Mouse (Mus musculus) B cell, adult 2 months (primary cell): ENCODE results near the gene B3glct.
A peak's percentile ranks its signal among the peaks of the same experiment; 100 is the strongest.

Source experiments
- DNase-seq, 2 experiments: peaks; one replicate each; pipeline ENCODE4 v3.0.0; 2022

Gene B3glct

DNA sequence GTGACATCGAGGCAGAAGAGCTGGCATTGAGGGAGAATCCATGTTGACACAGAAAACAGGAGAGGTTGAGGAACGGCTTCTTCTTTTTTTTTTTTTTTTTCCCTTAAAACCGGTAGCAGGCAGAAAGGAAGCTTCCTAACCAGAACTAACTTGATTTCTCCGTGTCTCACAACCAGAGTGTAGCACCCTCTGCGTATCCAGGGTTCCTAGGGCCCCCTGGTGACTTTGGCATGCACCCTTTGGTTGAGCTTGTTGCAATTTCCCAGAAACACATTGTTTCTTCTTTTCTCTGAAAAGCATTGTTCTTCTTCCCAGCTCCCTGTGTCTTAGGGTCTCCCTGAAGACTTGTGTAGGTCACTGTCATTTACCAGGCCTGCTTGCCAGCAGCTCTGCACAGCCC is 73.8 kb downstream of the B3glct start:
- DNase-seq: no peak

GRCm38 (mm10) chr5:149753073-149753472 is 75.0 kb downstream of the B3glct start:
- DNase-seq: no peak

GRCm38 (mm10) chr5:149767116-149767515 is 89.1 kb downstream of the B3glct start:
- no peak for DNase-seq

- no peak for DNase-seq
Measured at GRCm38 (mm10) chr5:149767651-149768301, 89.7 kb downstream of the B3glct start.

GRCm38 (mm10) chr5:149769666-149770065 is 91.6 kb downstream of the B3glct start:
- no peak for DNase-seq

DNA sequence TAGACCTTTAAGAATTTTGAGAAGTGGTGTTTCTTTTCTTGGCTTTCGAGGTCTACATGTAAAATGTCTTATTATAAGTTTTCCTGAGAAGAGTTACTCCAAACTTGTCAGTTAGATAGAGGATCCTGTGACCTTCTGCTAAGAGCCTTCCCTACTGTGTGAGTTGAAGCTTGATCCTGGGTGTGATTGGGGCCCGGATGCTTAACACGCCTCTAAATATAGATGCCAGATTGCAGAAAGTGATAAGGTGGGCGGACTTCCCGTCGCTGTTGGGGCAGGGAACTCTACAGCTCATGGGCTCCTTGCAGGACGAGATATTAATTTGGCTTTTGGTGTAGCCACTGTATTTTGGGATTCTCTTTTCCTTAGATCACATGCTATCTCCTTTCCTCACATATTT is 98.0 kb downstream of the B3glct start:
- DNase-seq: no peak

DNA sequence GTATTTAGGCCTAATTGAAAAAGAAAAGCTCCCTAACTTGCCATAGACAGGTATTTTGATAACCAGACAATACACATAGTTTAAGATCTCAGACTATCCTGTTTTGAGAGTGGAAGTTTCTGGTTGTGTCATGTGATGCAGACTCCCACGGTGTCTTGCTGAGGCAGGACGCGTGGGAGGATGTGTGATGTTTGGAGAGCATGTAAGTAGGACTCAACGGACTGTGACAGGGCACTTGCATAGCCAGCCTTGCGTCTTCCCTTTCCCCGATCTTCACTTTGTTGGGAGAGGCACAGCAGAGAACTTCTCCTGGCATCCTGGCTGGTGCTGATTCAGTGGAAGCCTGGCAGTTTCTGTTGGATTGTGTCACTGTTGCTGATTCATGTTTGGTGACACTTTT is 101.7 kb downstream of the B3glct start:
- DNase-seq: no peak

- peak; percentile 14 to 16 for DNase-seq
Measured at GRCm38 (mm10) chr5:149780411-149780810, 102.4 kb downstream of the B3glct start.

GRCm38 (mm10) chr5:149790087-149790486 is 112.1 kb downstream of the B3glct start:
- DNase-seq: no peak

DNA sequence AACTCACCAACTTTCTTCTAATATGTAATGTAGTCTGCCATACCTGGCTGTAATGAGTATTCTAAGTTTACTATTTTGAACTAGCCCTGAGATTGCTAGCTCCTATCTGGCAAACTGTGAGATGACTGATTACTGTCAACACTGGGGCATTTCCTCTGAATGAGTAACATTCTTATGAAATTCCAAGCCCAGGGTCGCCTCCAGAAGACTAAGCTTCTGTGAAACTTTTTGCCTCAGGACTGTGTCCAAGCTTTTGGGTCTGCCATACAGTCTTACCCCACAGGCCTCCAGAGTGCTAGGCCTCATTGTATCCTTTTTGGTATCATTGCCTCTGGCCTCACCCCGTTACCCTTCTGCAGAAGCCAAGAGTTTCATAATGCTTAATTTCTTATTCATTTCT is 132.0 kb downstream of the B3glct start:
- no peak for DNase-seq

GRCm38 (mm10) chr5:149811835-149812234 is 133.8 kb downstream of the B3glct start:
- no peak for DNase-seq
